Mouse (Mus musculus) lung, postnatal 0 days (tissue): ENCODE results near the gene Fam3c.

Experiments used
- CTCF ChIP-seq: IDR thresholded peaks from 2 replicates; pipeline ENCODE4 v1.5.1; 2016; ENCODE audit warnings: antibody characterized with exemption, mild to moderate bottlenecking
- EP300 ChIP-seq: IDR thresholded peaks from 2 replicates; pipeline ENCODE4 v1.6.1; 2016; ENCODE audit warnings: antibody characterized with exemption, mild to moderate bottlenecking, control low read depth

- TF ChIP-seq CTCF (no peak), EP300 (no peak)
Observed at GRCm38 (mm10) chr6:22348975-22349374, 7.1 kb downstream of the Fam3c start.
